Mouse (Mus musculus) cerebellum, postnatal 14 days (tissue): ENCODE results near the gene Majin.
A peak's percentile ranks its signal among the peaks of the same experiment; 100 is the strongest.

ENCODE experiments used
- DNase-seq, 2 experiments: peaks; one replicate each; pipeline ENCODE4 v3.0.0; 2021; ENCODE audit warnings: mixed read lengths in 2 of 2

The Majin gene

DNA sequence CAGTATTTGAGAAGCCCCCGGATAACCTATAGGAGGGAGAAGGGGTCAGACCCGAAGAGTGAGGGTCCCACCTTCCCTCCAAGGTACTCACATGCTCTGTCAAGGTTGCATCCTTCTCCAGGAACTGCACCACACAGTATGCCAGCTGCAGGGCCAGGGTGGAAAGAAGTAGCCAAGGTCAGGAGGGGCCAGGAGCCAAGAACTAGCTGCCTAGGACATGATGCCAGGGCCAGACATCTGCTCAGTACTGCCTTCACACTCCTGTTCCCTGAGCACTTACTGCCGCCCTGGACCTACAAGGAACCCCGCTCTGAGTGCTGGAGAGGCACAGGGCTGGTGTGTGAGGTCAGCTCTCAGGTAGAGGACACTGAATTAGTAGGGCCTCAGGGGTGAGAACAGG, 46.2 kb downstream of the Majin start:
- DNase-seq: peak; percentile 56

- DNase-seq: peak in 1 of 2 experiments; percentile 28
These were observed 46.8 kb downstream of the Majin start for GRCm38 (mm10) chr19:6231036-6231435.

GRCm38 (mm10) chr19:6233647-6234046, 49.5 kb downstream of the Majin start:
- peak; percentile 11 to 15 for DNase-seq

- peak; percentile 42 to 51 for DNase-seq
These were observed 50.3 kb downstream of the Majin start for GRCm38 (mm10) chr19:6234337-6235083.

DNA sequence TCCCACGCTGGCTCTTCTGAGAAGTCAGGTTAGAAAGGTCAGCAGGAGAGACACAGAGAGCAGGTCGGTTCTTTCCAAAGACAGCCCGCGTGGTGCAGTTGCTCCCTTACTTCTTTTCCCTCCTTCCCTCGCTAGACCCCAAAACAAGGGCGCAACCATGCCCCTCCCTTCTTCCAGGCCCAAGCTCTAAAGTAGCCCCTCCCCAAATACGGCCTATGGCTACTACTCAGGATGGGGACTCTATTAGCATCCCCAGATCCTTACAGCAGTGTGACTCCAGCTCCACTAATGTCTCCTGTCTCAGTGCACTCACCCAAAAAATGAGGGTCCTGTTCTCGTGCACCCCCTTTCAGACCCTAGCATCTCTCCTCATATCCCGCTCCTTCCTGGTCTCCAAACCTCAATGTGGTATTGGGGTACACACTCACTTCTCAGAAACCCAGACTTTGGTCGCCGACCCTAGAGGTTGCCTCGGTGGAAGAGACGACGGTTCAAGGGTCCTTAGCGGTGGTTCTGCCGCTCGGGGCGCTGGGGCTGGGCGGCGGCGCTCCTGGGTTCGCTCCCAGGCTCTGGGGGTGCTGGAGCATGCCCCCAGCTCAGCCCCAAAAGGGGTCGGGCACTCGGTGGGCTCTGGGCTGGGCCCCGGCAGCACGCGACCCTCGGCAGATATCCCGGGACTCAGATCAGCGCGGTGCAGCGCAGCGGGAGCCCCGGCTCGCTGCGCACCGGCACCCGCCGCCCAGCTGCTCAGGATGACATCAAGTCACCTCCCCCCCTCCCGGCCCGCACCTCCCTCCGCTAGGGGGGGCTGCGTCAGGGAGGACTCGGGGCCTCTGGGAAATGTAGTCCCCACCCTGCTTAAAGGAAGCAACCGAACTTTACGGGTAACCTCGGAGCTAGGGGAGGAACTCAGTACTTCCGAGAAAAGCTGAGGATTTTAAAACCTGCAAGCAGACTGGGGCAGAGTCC, 51.2 kb downstream of the Majin start, which contains the start of gene Ppp2r5b:
Ppp2r5b (minus strand) TSS at position 789 of the 969 bp plus-strand sequence.
- DNase-seq: peak; percentile 96 to 97

DNA sequence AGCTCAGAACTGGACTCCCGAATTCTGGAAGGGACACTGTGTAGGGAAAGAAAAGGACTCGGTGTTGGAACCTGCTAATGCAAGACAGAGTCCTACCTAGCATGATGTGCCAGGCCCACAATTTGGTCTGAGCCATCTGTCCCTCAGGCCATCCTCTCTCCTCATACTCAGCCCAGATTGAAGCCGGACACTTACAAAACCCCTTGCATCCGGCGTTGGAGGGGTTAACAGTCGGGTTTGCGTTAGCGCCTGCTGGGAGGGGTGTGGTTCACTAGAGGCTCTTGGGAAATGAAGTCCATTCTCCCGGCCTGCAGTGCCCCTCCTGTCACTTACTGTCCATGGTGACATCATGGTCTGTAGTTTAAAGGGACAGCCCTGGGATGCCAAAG, 51.9 kb downstream of the Majin start:
- peak; percentile 97 to 98 for DNase-seq

- peak; percentile 40 to 58 for DNase-seq
These were observed 52.7 kb downstream of the Majin start for GRCm38 (mm10) chr19:6236842-6237241.

DNA sequence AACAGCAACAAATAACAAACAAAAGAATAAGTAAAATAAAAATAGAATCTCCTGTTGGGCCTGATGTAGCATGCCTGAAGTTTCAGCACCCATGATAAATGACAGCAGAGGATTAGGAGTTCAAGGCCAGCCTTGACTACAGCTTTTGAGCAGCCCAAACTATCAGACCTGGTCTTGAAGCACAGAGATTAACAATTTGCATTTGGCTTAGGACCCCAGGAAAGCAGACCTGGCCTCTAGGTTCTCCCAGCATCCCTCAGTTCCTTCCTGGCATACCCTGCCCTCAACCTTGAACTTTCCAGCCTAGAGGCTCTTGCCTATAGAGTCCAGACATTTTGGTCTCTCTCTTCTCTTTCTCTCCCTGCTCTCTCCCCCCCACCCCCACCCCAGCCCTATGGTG, 54.6 kb downstream of the Majin start:
- DNase-seq: no peak

DNA sequence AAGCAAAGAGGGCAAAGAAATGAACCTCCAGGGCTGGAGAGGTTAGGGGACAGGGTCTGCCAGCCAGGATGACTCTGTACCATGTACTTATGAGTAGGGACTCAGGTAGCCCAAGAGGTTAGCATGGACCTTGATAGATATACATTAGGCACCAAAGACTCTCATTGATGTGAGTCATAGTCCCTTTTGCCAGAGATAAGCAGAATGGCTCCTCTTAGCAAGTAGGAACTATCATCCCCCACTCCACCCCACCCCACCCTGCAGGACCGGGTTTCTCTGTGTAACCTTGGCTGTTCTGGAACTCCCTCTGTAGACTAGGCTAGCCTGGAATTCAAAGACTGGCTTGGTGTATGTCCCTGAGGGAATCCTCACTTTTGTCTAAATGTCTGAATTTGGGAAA, 55.9 kb downstream of the Majin start:
- no peak for DNase-seq

- DNase-seq: no peak
These were observed 56.5 kb downstream of the Majin start for GRCm38 (mm10) chr19:6240725-6241124.

- DNase-seq: peak; percentile 98 to 99
These were observed 57.3 kb downstream of the Majin start, which contains the start of gene Atg2a for GRCm38 (mm10) chr19:6241274-6242107. Atg2a (plus strand) TSS chr19:6241668.

DNA sequence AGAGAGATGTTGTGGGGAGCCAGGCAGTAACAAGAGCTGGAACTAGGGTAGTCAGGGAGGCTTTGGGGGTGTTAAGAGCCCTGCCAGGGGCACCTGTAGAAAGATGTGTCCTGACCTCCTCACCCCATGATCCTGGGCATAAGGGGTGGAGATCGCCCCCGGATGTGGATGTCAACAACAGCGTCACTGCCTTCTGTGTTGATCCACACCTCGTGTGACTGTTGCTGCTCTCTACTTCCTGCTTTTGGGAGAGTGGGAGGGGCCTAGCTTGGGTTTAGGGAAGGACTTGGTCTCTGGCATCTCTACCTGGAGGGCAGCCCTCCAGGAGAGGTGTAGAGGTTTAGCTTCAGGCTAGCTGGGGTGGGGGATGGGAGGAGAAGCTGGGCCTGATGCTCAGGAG, 58.1 kb downstream of the Majin start:
- DNase-seq: peak; percentile 48 to 69

GRCm38 (mm10) chr19:6243226-6243625, 59.0 kb downstream of the Majin start:
- no peak for DNase-seq

DNA sequence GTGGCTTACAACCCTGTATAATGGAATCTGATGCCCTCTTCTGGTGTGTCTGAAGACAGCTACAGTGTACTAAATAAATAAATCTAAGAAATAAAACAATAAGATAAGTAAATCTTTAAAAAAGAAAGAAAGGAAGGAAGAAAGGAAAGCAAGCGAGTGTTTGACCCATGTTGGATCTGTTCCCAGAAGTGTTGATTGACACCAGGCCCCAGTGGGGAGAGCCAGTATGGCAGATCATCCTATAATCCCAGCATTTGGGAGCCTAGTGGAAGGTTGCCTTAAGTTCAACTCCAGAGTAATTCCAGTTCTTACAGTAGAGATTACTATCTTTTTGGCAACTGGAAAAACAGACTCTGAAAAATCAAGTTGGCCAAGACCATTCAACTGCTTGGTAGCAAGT, 61.6 kb downstream of the Majin start:
- DNase-seq: no peak

DNA sequence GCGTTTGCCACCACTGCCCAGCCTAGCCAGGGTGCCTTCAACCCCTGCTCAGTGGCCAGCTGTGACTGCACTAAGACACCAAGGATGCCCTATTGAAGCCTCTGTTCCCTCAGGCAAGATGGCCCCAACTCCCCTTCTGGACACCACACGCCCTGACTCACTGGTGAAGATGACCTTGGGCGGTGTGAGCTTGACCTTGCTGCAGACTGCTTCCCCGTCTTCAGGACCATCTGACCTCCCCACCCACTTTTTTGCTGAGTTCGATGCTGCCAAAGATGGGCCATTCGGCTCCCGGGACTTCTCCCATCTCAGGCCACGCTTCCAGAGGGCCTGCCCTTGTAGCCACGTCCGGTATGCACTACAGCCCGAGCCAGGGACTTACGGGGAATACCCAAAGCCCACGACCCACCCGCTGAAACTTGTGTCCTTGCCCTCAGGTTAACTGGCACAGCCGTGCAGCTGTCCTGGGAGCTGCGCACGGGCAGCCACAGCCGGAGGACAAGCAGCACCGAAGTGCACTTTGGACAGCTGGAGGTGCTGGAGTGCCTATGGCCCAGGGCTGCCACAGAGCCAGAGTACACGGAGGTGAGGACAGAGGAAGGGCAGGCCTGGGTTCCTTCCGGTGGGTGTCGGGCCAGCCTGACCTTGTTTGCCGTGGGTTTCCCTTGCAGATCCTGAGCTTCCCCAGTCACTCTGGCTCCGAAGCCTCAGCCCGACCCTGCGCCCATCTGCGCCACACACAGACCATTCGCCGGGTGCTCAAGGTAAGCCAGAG, 63.5 kb downstream of the Majin start:
- no peak for DNase-seq

GRCm38 (mm10) chr19:6253021-6253420, 68.8 kb downstream of the Majin start:
- no peak for DNase-seq

GRCm38 (mm10) chr19:6260428-6260827, 76.2 kb downstream of the Majin start:
- DNase-seq: peak; percentile 73 to 76

GRCm38 (mm10) chr19:6260946-6261345, 76.8 kb downstream of the Majin start:
- peak in 1 of 2 experiments; percentile 48 for DNase-seq

DNA sequence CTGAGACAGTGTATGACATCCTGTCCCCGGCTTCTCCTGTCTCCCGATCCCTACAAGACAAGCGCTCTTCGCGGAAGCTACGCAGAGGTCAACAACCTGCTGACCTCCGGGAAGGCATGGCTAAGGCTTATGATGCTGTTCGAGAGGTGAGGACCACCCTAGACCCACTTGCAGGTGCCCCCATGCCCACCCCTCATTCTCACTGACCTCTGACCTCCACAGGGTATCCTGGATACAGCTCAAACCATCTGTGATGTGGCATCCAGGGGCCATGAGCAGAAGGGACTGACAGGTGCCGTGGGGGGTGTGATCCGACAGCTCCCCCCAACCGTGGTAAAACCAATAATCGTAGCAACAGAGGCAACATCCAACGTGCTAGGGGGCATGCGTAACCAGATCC, 77.2 kb downstream of the Majin start:
- DNase-seq: no peak

DNA sequence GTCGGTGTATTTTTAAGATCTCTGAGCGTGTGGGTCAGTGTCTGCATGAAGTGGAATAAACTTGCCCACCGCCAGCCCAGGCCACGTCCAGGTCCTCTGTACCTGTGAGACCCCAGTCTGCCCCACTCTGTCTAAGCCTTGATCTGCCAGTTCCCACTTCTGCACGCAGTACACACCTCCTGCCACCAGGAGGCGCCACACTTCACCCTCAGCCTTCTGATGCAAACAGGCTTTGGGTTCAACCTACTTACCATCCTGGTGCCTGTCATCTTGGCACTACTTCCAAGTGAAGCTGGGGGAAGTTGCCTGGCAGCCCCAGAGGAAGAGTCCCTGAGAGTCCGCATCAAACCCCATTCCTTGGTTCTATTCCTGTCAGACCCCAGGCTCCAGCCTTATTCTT, 78.0 kb downstream of the Majin start:
- DNase-seq: peak; percentile 90 to 95

DNA sequence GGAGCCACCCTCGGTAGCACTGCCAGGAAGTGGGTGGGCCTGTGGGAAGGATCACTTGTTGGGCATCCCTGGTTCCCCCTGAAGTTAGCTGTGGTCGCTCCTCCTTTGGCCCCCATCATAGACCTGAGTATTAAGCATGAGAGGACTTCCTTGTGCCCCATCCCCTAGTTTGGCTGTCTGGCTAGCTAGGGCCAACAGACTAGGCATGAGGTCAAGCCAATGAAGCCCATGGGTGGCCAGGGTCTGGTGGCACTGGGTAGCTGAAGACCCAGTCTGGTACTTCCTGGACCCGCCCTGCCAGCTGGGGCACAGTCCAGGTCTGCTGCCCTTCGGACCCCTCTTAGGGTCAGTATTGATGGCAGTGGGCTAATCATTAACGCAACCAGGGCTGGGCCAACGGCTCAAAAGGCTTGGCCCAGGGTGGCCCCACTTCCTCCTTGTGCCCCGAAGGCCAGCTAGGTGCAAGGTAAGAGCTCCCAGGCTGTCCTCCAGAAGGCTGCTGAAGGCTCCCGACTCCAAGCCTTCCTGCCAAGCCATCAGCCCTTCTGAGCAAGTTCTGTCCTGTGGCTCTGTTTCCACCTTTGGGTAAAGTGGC, 78.7 kb downstream of the Majin start:
- DNase-seq: peak in 1 of 2 experiments; percentile 38
